Mouse (Mus musculus) erythroblast, embryonic 14.5 days (primary cell): Measurements from ENCODE around the gene Wdr5.

Experiments used
- GATA1 ChIP-seq: IDR thresholded peaks from 2 replicates; pipeline ENCODE4 v1.6.1; 2012; ENCODE audit warnings: low read length, inconsistent platforms, mixed read lengths
- TAL1 ChIP-seq: IDR thresholded peaks from 3 replicates; pipeline ENCODE4 v1.6.1; 2012; ENCODE audit warnings: low read length, inconsistent platforms, mixed read lengths

GRCm38 (mm10) chr2:27560708-27561123, 45.8 kb downstream of the Wdr5 start:
- TF ChIP-seq GATA1, result no peak
- TF ChIP-seq TAL1, result no peak
